ENCODE assay signal across 29 mouse cellular contexts in the genomic region with DNA sequence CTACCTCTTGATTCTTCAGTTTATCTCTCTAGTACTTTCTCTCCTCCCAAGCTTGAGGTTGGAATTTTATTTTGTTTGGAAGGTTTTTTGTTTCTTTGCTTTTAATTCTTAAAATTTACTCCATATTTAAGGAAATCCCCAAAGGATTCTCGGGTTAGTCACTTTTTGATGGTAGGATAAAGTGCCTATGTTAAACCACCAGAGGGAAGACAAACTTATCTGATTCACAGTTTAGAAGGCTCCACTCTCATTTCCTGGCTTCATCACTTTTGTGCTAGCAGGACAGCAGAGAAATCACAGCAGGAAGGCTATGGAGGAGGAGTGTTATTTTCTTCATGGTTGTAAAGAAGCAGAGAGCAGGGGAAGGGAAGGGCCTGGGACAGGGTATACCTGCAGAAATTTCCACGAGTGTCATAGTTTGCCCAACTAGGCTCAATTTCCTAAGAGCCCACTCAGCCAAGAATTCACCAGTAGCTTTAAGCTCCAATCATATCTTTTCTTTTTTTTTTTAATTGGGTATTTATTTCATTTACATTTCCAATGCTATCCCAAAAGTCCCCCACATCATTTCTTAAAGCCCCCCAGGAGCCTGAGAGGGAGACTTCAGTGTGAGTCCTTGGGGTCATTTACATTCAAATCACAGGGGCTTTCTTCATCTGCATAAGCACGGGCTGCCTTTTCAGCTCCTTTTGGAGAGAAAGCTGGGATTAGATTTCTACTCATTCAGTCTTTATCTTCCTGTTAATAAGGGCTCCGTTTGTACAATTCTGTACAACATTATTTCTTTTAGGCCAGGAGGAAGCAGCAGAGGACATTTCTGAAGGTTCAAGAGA. TPM values are rescaled to one million over a fixed set of nuclear protein-coding genes. Genes with fewer than 3 reads are reported as not detected.
DNase-seq lines count a peak whose midpoint lies in the region; ATAC-seq and TF ChIP-seq lines count a peak whose summit lies in the region.
"Had no signal": no experiment of that assay in that cellular context is flagged by ENCODE, and none has a peak within 500 bp of the region (broad histone marks: within the 10 kb centered on the region; RNA-seq: fewer than 3 reads in every experiment).

No protein-coding gene starts in this region.

- H3K9ac ChIP-seq in forebrain, embryonic 11.5 days (ENCODE audit: low read length), result no peak overlapping the region
- H3K9ac ChIP-seq: heart, embryonic 12.5 days; hindbrain, embryonic 14.5 days; kidney, embryonic 15.5 days; limb, embryonic 12.5 days; lung, embryonic 15.5 days; neural tube, embryonic 13.5 days had no signal

- H3K4me2 ChIP-seq in forebrain, embryonic 11.5 days (ENCODE audit: low read depth, low read length, severe bottlenecking), result no peak overlapping the region
- H3K4me2 ChIP-seq: heart, embryonic 12.5 days; hindbrain, embryonic 14.5 days; kidney, embryonic 15.5 days; limb, embryonic 12.5 days; lung, embryonic 15.5 days; neural tube, embryonic 13.5 days had no signal

- no peaks in the 10 kb centered on the region for H3K27me3 ChIP-seq in forebrain, embryonic 11.5 days (ENCODE audit: control insufficient read depth, insufficient read depth, low read length)
- no peaks in the 10 kb centered on the region for H3K27me3 ChIP-seq in forebrain, embryonic 10.5 days (ENCODE audit: poor library complexity, severe bottlenecking)
- no peaks in the 10 kb centered on the region for H3K27me3 ChIP-seq in kidney, adult 2 months (replicated peaks; ENCODE audit: control insufficient read depth, insufficient read depth, low read length)
- H3K27me3 ChIP-seq: heart, embryonic 12.5 days; kidney, embryonic 15.5 days; limb, embryonic 12.5 days; lung, embryonic 15.5 days; neural tube, embryonic 13.5 days had no signal

- DNase-seq in forebrain, embryonic 11.5 days (ENCODE audit: low spot score), result no peak
- no peak for DNase-seq in forebrain, embryonic 10.5 days (ENCODE audit: extremely low spot score, low spot score)
- no peak for DNase-seq in kidney, adult 2 months
- no peak for DNase-seq in kidney, postnatal 4 days
- peak; percentile 58 for DNase-seq in 3T3-L1 (ENCODE audit: low read depth, low spot score)
- peak; percentile 74 for DNase-seq in R1 (ENCODE audit: low read depth, low spot score)
- no peak for DNase-seq in left cerebral cortex, adult 11 months (ENCODE audit: low spot score)
- no peak for DNase-seq in ovary, postnatal 14 days (ENCODE audit: low spot score)
- DNase-seq: adrenal gland, adult 8-10 months; cerebellum, adult 11 months; cerebellum, adult 9-10 months; cerebellum, postnatal 36 days; heart, adult 2 months; heart, postnatal 4 days; kidney, adult 11 months; thymus, adult 2 months; thymus, postnatal 36 days had no signal

- no peaks in the 10 kb centered on the region for H3K36me3 ChIP-seq in forebrain, embryonic 11.5 days (ENCODE audit: control insufficient read depth, insufficient read depth, low read length)
- H3K36me3 ChIP-seq in forebrain, embryonic 10.5 days (replicated peaks), result no peaks in the 10 kb centered on the region
- H3K36me3 ChIP-seq in kidney, adult 2 months (ENCODE audit: control insufficient read depth, insufficient read depth, low read length), result no peaks in the 10 kb centered on the region
- H3K36me3 ChIP-seq: heart, embryonic 12.5 days; kidney, embryonic 15.5 days; limb, embryonic 12.5 days; lung, embryonic 15.5 days; neural tube, embryonic 13.5 days had no signal

- TF ChIP-seq POLR2A in kidney, adult 2 months (IDR thresholded peaks at IDR 0.05; ENCODE audit: low read depth, low read length), result no peak

- TF ChIP-seq CTCF in kidney, adult 2 months (conservative IDR thresholded peaks at IDR 0.05; ENCODE audit: insufficient read depth, insufficient read length, low read depth, low read length), result no peak

- H3K4me1 ChIP-seq in forebrain, embryonic 11.5 days (replicated peaks; ENCODE audit: control insufficient read depth, insufficient read depth, low read length), result no peaks in the 10 kb centered on the region
- H3K4me1 ChIP-seq in forebrain, embryonic 10.5 days, result peaks cover 11% of the 10 kb centered on the region
- peaks cover 16% of the 10 kb centered on the region; the same call in 1 of the 2 replicates for H3K4me1 ChIP-seq in kidney, adult 2 months (ENCODE audit: control insufficient read depth, insufficient read depth, low read length)
- H3K4me1 ChIP-seq: kidney, embryonic 15.5 days; limb, embryonic 12.5 days; lung, embryonic 15.5 days; neural tube, embryonic 13.5 days had no signal

- H3K9me3 ChIP-seq in forebrain, embryonic 11.5 days (ENCODE audit: control insufficient read depth, low read length), result no peaks in the 10 kb centered on the region
- H3K9me3 ChIP-seq in forebrain, embryonic 10.5 days, result no peaks in the 10 kb centered on the region
- H3K9me3 ChIP-seq: heart, embryonic 12.5 days; kidney, embryonic 15.5 days; limb, embryonic 12.5 days; lung, embryonic 15.5 days; neural tube, embryonic 13.5 days had no signal

- peak; percentile 51 for ATAC-seq in forebrain, embryonic 11.5 days (replicated peaks; ENCODE audit: low FRiP score)
- ATAC-seq: inflammation-experienced regulatory T-cells, adult 6 months; midbrain, embryonic 16.5 days had no signal

- 12% methylated on average over 4 of the region's 4 CpGs for WGBS in forebrain, embryonic 11.5 days
- WGBS in forebrain, embryonic 10.5 days, result 16% methylated on average over 4 of the region's 4 CpGs
- WGBS in kidney, adult 2 months, result 44% methylated on average over 4 of the region's 4 CpGs

- H3K4me3 ChIP-seq in forebrain, embryonic 11.5 days (ENCODE audit: low read depth, low read length), result no peak overlapping the region
- H3K4me3 ChIP-seq in forebrain, embryonic 10.5 days, result no peak overlapping the region
- no peak overlapping the region for H3K4me3 ChIP-seq in kidney, adult 2 months (ENCODE audit: insufficient read depth, low read depth, low read length)
- H3K4me3 ChIP-seq: heart, adult 2 months; heart, embryonic 12.5 days; kidney, embryonic 15.5 days; left cerebral cortex, adult 2 months; limb, embryonic 12.5 days; lung, embryonic 15.5 days; neural tube, embryonic 13.5 days had no signal

- no peak overlapping the region for H3K27ac ChIP-seq in forebrain, embryonic 11.5 days (ENCODE audit: low read depth, low read length)
- H3K27ac ChIP-seq in forebrain, embryonic 10.5 days, result no peak overlapping the region
- peak overlapping the region; percentile 69 for H3K27ac ChIP-seq in kidney, adult 2 months (ENCODE audit: insufficient read depth, low read depth, low read length)
- H3K27ac ChIP-seq: heart, adult 2 months; hindbrain, embryonic 14.5 days; kidney, embryonic 15.5 days; left cerebral cortex, adult 2 months; limb, embryonic 12.5 days; lung, embryonic 15.5 days; neural tube, embryonic 13.5 days had no signal

RNA-seq across cellular contexts. Expression of gene Lmo7, which starts 46.8 kb away (rescaled TPM):
- polyA plus RNA-seq in forebrain, embryonic 11.5 days (2014; fragmentation: Nextera tagmentation; extraction: Ambion mirVana), result 1.3 and 1.4 TPM in 2 replicates
- 1.7 TPM in 2 replicates for polyA plus RNA-seq in forebrain, embryonic 10.5 days (2016; fragmentation: Nextera tagmentation; extraction: Ambion mirVana)
- 40.0 and 53.1 TPM in 2 replicates for polyA plus RNA-seq in kidney, adult 2 months (2012; rRNA removed)

RNA-seq across cellular contexts. Expression of gene Gm9922, which starts 46.9 kb away (rescaled TPM):
- polyA plus RNA-seq in forebrain, embryonic 11.5 days (2014; fragmentation: Nextera tagmentation; extraction: Ambion mirVana), result 0.68 and 1.5 TPM in 2 replicates
- 0.97 TPM in 1 of 2 replicates, not detected in the other for polyA plus RNA-seq in forebrain, embryonic 10.5 days (2016; fragmentation: Nextera tagmentation; extraction: Ambion mirVana)
- polyA plus RNA-seq in kidney, adult 2 months (2012; rRNA removed), result 10.2 and 13.3 TPM in 2 replicates
- polyA plus RNA-seq: embryonic facial prominence, embryonic 11.5 days; hindbrain, embryonic 14.5 days; inflammation-experienced regulatory T-cells, adult 6 months; liver, adult 2 months; liver, embryonic 16.5 days; neural tube, embryonic 13.5 days had no signal

Comparison
In these comparisons a context has a peak if more than half of its experiments do, and no peak if none do; other contexts are left out.
1. DNase-seq: peak in 3T3-L1 (single experiment) and R1 (single experiment); none in forebrain, embryonic 11.5 days (single experiment), forebrain, embryonic 10.5 days (single experiment), kidney, adult 2 months (single experiment), kidney, postnatal 4 days (0 of 2), left cerebral cortex, adult 11 months (single experiment) and ovary, postnatal 14 days (single experiment).
2. RNA of gene Lmo7, which starts 46.8 kb away (polyA plus RNA-seq): 40.0 to 53.1 TPM in kidney, adult 2 months; 1.7 TPM in forebrain, embryonic 10.5 days and 1.3 to 1.4 TPM in forebrain, embryonic 11.5 days; every median in the first group is over 10 times any median in the second.